Mouse (Mus musculus) kidney, embryonic 14.5 days (tissue): ENCODE data around the gene Fam107b. TPM values are rescaled to one million over a fixed set of nuclear protein-coding genes. Genes with fewer than 3 reads are reported as not detected.

Experiments
- ATAC-seq: fragments of 200-750 bp; cut with Nextera tagmentation; 2 replicates; pipeline ENCODE4 v1.8.0; 2017; ENCODE audit warnings: moderate number of reproducible peaks, mild to moderate bottlenecking, moderate TSS enrichment, moderate library complexity; ENCODE audit not compliant: low FRiP score, low TSS enrichment
- H3K27ac ChIP-seq: fragments of 300-500 bp; sonication (generic); 2 replicates; pipeline ENCODE4 v1.5.1; 2014; ENCODE audit warnings: low read depth, mild to moderate bottlenecking, low read length, moderate library complexity, mixed read lengths
- H3K27me3 ChIP-seq: fragments of 300-500 bp; sonication (generic); 2 replicates; pipeline ENCODE4 v1.6.1; 2014; ENCODE audit warnings: mild to moderate bottlenecking, low read length; ENCODE audit not compliant: control insufficient read depth, insufficient read depth
- H3K36me3 ChIP-seq: fragments of 300-500 bp; sonication (generic); 2 replicates; pipeline ENCODE4 v1.6.1; 2014; ENCODE audit warnings: low read length, mixed read lengths; ENCODE audit not compliant: control insufficient read depth, insufficient read depth
- H3K4me1 ChIP-seq: fragments of 300-500 bp; sonication (generic); 2 replicates; pipeline ENCODE4 v1.6.1; 2014; ENCODE audit warnings: low read length, mixed read lengths; ENCODE audit not compliant: control insufficient read depth, insufficient read depth
- H3K4me2 ChIP-seq: fragments of 300-500 bp; sonication (generic); replicated peaks from 2 replicates; pipeline ENCODE4 v1.6.1; 2014; ENCODE audit warnings: low read depth, mild to moderate bottlenecking, low read length
- H3K4me3 ChIP-seq: fragments of 300-500 bp; sonication (generic); 2 replicates; pipeline ENCODE4 v1.5.1; 2014; ENCODE audit warnings: mild to moderate bottlenecking, low read length
- H3K9ac ChIP-seq: fragments of 300-500 bp; sonication (generic); 2 replicates; pipeline ENCODE4 v1.6.1; 2014; ENCODE audit warnings: low read depth, mild to moderate bottlenecking, low read length, moderate library complexity
- H3K9me3 ChIP-seq: fragments of 300-500 bp; sonication (generic); 2 replicates; pipeline ENCODE4 v1.6.1; 2016; ENCODE audit warnings: low read length; ENCODE audit not compliant: control insufficient read depth
- WGBS: fragments of 180-500 bp; shearing (Covaris S2); extraction: QIAGEN DNeasy Blood & Tissue Kit; methylation state at CpG from one replicate; pipeline ENCODE4 v1.1.7; 2014; 5-methylcytosine and 5-hydroxymethylcytosine counted together
- polyA plus RNA-seq: library from polyadenylated mRNA; unstranded; fragments of >200 nt; fragmentation: Nextera tagmentation; extraction: Ambion mirVana; gene quantifications from 2 replicates; pipeline ENCODE4 v1.2.1, GENCODE M21; 2014

Fam107b gene
- polyA plus RNA-seq, 1 experiment from 2014 or later, result 77.0 TPM

GRCm38 (mm10) chr2:3753749-3754148, 183.5 kb downstream of the Fam107b start:
- Histone ChIP-seq H3K27ac (no peak overlapping the region), H3K4me3 (no peak overlapping the region), H3K4me2 (no peak overlapping the region), H3K36me3 (no peaks in the 10 kb centered on the region), H3K9me3 (no peaks in the 10 kb centered on the region), H3K9ac (no peak overlapping the region), H3K4me1 (peaks cover 13% of the 10 kb centered on the region; the same call in 1 of the 2 replicates), H3K27me3 (no peaks in the 10 kb centered on the region)
- no peak for ATAC-seq
- 54% methylated on average over 2 of the region's 2 CpGs for WGBS

- no peak overlapping the region for H3K4me2 ChIP-seq
- no peaks in the 10 kb centered on the region for H3K36me3 ChIP-seq
- no peak overlapping the region for H3K27ac ChIP-seq
- no peak overlapping the region for H3K9ac ChIP-seq
- no peaks in the 10 kb centered on the region for H3K9me3 ChIP-seq
- WGBS, result 63% methylated on average over 5 of the region's 5 CpGs
- no peaks in the 10 kb centered on the region for H3K27me3 ChIP-seq
- peaks cover 7% of the 10 kb centered on the region; the same call in 1 of the 2 replicates for H3K4me1 ChIP-seq
- ATAC-seq, result no peak
- H3K4me3 ChIP-seq, result no peak overlapping the region
These were observed 185.6 kb downstream of the Fam107b start for GRCm38 (mm10) chr2:3755936-3756335.

GRCm38 (mm10) chr2:3758406-3758805, 188.1 kb downstream of the Fam107b start:
- H3K4me3 ChIP-seq, result no peak overlapping the region
- H3K36me3 ChIP-seq, result no peaks in the 10 kb centered on the region
- H3K9me3 ChIP-seq, result no peaks in the 10 kb centered on the region
- H3K4me1 ChIP-seq, result no peaks in the 10 kb centered on the region; the same call in 1 of the 2 replicates
- H3K27me3 ChIP-seq, result no peaks in the 10 kb centered on the region
- no peak overlapping the region for H3K9ac ChIP-seq
- no peak overlapping the region for H3K4me2 ChIP-seq
- ATAC-seq, result no peak
- WGBS, result 91% methylated on average over 6 of the region's 6 CpGs
- no peak overlapping the region for H3K27ac ChIP-seq

- Histone ChIP-seq H3K4me1 (no peaks in the 10 kb centered on the region; the same call in none of the 2 replicates), H3K9ac (no peak overlapping the region), H3K27me3 (no peaks in the 10 kb centered on the region), H3K9me3 (no peaks in the 10 kb centered on the region), H3K4me2 (no peak overlapping the region), H3K36me3 (no peaks in the 10 kb centered on the region), H3K27ac (no peak overlapping the region), H3K4me3 (no peak overlapping the region)
- 89% methylated on average over 6 of the region's 6 CpGs for WGBS
- ATAC-seq, result no peak
These were observed 190.0 kb downstream of the Fam107b start for GRCm38 (mm10) chr2:3760234-3760836.

GRCm38 (mm10) chr2:3764136-3764535, 193.8 kb downstream of the Fam107b start:
- H3K4me2 ChIP-seq, result no peak overlapping the region
- H3K4me1 ChIP-seq, result peaks cover 11% of the 10 kb centered on the region
- no peaks in the 10 kb centered on the region for H3K9me3 ChIP-seq
- no peak overlapping the region for H3K4me3 ChIP-seq
- no peak overlapping the region for H3K27ac ChIP-seq
- H3K9ac ChIP-seq, result no peak overlapping the region
- no peak for ATAC-seq
- WGBS, result 76% methylated on average over 6 of the region's 6 CpGs
- H3K36me3 ChIP-seq, result no peaks in the 10 kb centered on the region
- H3K27me3 ChIP-seq, result no peaks in the 10 kb centered on the region

DNA sequence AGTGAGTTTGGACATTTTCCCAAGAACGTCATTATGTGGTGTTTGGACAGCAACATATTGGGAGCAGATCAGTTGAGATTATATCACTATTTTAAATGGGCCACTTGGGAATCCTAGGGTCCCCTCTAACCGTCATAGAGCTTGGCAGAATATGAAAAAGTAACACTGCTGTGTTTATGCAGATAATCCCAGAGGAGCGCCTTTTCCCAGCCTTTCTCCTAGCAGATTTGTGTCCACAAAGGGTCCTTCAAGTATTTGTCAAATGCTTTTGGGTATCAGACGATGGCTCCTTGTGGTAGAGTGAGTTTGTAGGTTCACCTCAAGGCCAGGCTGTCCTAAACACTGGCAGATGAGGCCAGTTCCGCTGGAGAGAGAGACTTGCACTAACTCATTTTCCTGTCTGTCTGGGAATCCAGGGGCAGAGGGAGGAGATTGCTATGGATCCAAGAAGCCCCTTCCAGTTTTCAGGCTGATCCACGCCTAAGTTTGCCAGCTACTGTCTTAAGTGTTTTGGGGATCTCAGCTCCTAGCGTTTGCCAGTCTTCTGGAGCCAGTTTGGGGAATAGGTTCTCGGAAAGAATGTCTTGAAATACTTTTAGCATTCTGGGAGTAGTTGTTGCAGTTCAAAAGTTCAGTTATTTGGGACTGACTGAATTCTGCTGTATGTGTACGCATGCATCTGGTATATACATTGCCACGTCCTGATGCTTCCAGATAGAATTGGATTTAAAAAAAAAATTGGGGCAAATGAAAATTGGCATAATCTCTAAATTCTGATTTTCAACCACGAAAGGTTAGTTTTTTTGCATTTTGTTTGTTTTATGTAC, 195.9 kb downstream of the Fam107b start:
- Histone ChIP-seq H3K4me1 (peaks cover 11% of the 10 kb centered on the region), H3K9ac (no peak overlapping the region), H3K9me3 (no peaks in the 10 kb centered on the region), H3K27ac (peak overlapping the region; percentile 24; the same call in 1 of the 2 replicates), H3K4me2 (no peak overlapping the region), H3K4me3 (no peak overlapping the region), H3K27me3 (no peaks in the 10 kb centered on the region), H3K36me3 (no peaks in the 10 kb centered on the region)
- 61% methylated on average over 11 of the region's 11 CpGs for WGBS
- no peak for ATAC-seq

GRCm38 (mm10) chr2:3769260-3769659, 199.0 kb downstream of the Fam107b start:
- no peaks in the 10 kb centered on the region for H3K9me3 ChIP-seq
- H3K27ac ChIP-seq, result no peak overlapping the region
- H3K9ac ChIP-seq, result no peak overlapping the region
- WGBS, result 36% methylated on average over 6 of the region's 6 CpGs
- H3K36me3 ChIP-seq, result peaks cover 3% of the 10 kb centered on the region; the same call in 1 of the 2 replicates
- no peak overlapping the region for H3K4me2 ChIP-seq
- peak; percentile 45; the same call in 1 of the 2 replicates for ATAC-seq
- no peak overlapping the region for H3K4me3 ChIP-seq
- H3K27me3 ChIP-seq, result no peaks in the 10 kb centered on the region
- peaks cover 11% of the 10 kb centered on the region for H3K4me1 ChIP-seq

- Histone ChIP-seq H3K36me3 (peaks cover 3% of the 10 kb centered on the region; the same call in 1 of the 2 replicates), H3K4me1 (peaks cover 11% of the 10 kb centered on the region), H3K9ac (no peak overlapping the region), H3K4me2 (no peak overlapping the region), H3K27me3 (no peaks in the 10 kb centered on the region), H3K9me3 (no peaks in the 10 kb centered on the region), H3K27ac (no peak overlapping the region), H3K4me3 (no peak overlapping the region)
- 79% methylated on average over 9 of the region's 9 CpGs for WGBS
- peak; percentile 14; the same call in 1 of the 2 replicates for ATAC-seq
These were observed 199.6 kb downstream of the Fam107b start for GRCm38 (mm10) chr2:3769786-3770318.

DNA sequence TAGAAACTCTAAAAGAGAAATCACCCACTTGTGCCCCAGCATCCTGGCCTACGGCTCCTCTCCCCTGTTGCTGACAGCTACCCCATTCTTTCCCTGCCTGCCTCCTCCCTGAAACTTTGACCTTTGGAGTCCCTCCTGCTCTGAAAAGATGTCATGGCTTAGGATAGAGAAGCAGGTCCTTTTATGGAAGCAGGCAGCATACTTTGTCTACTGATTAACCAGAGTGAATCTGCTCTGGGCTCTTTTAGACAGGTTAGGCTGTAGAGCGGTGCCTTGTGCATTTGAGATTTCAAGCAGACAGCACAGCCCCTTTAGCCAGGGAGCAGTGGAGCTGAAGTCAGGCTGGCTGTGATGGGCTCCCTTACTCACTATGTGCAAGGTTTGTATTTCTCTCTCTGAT, 200.1 kb downstream of the Fam107b start:
- Histone ChIP-seq H3K4me2 (no peak overlapping the region), H3K36me3 (peaks cover 3% of the 10 kb centered on the region; the same call in 1 of the 2 replicates), H3K27ac (no peak overlapping the region), H3K9me3 (no peaks in the 10 kb centered on the region), H3K4me3 (no peak overlapping the region), H3K9ac (no peak overlapping the region), H3K4me1 (peaks cover 11% of the 10 kb centered on the region), H3K27me3 (no peaks in the 10 kb centered on the region)
- ATAC-seq, result peak; percentile 74
- 68% methylated on average over 2 of the region's 2 CpGs for WGBS
